Mouse (Mus musculus): ENCODE measurements around the gene Ski. TPM values are rescaled to one million over a fixed set of nuclear protein-coding genes. Genes with fewer than 3 reads are reported as not detected.
A peak's percentile ranks its signal among the peaks of the same experiment; 100 is the strongest.

Ski gene
- total RNA-seq, 2 experiments from 2014 or later = 113 to 119 TPM

DNA sequence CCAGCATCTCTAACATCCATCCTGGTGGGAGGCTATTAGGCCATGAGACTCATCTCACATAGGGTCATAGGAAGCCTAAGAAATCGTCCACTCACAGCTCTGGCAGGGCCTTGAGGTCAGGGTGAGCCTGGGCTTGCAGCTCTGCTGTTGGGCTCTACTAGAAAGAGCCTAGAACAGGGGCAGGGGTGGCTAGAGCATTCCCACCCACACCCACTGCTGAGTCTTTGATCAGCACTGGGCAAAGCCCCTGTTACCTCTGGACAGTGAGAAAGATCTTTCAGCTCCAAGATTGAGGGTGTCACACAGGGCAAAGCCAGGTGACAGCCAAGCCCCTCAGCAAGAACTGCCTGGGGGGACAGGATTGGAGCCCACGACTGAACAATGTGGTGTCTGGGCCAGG, 79.0 kb downstream of the Ski start:
- DNase-seq (ENCODE audit: low spot score in 2 of 2) = no peak
- intact Hi-C loops (cut with DNase I) = no loop called here

DNA sequence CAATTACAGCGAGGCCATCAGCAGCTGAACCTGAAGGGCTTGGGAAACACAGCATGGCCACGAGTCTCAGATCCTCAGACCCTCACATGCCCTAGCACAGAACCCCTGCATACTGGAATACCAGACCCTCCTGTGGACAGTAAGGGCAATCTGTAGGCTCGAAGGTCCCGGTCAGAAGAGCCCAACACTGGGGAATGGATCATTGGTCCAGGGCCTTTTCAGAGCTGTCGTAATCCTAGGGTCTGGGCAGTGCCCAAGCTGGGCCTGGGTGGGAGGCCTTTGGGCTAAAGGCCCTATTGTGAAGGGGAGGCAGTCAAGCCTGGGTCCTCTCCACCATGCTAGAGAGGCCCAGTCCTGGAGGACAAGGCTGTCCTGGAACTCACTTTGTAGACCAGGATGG, 79.6 kb downstream of the Ski start:
- DNase-seq (ENCODE audit: low spot score in 2 of 2) = no peak
- intact Hi-C loops (cut with DNase I) = no loop called here

DNA sequence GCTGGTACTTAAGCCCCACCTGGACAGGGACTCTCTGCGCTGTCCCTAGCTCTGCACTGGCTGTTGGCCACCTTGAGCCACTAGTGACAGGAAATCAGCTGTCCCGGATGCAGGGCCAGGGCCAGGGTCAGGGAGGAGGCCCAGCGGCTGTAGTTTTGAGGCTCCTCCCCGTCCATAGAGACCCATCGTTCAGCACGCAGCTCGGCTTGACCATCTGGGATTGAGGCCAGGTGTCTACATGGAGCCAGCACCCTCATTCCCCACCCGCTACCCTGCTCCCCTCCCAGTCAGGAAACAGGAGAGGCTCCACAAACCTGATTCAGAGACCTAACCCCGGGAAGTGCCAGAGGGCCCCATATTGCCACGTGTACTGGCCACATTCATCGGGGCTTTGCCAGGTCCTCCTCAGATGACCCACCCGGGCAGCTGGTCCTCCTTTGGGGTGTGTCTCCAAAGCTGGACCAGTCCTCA, 81.6 kb downstream of the Ski start:
- no peak for DNase-seq (ENCODE audit: low spot score in 2 of 2)
- intact Hi-C loops (cut with DNase I) = no loop called here

DNA sequence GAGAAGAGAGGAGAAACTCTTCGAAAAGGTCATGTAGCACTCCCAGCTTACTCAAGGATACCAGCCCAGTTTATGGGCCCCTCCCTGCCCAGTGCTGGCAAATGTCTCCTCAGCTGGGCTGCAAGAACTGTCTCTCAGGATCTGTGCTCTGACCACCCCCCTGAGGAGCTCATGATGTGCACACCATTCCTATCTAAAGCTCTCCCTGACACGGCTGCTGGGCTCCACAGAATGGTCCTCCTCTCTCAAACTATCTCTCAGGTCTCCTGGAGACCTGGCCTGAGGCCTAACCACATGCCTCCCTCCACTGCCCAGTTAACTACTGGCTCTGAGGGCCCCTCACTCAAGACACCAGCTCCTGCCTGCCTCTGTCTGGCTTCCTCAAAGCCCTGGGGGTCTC, 82.2 kb downstream of the Ski start:
- intact Hi-C loops (cut with DNase I) = no loop called here
- DNase-seq (ENCODE audit: low spot score in 2 of 2) = no peak

DNA sequence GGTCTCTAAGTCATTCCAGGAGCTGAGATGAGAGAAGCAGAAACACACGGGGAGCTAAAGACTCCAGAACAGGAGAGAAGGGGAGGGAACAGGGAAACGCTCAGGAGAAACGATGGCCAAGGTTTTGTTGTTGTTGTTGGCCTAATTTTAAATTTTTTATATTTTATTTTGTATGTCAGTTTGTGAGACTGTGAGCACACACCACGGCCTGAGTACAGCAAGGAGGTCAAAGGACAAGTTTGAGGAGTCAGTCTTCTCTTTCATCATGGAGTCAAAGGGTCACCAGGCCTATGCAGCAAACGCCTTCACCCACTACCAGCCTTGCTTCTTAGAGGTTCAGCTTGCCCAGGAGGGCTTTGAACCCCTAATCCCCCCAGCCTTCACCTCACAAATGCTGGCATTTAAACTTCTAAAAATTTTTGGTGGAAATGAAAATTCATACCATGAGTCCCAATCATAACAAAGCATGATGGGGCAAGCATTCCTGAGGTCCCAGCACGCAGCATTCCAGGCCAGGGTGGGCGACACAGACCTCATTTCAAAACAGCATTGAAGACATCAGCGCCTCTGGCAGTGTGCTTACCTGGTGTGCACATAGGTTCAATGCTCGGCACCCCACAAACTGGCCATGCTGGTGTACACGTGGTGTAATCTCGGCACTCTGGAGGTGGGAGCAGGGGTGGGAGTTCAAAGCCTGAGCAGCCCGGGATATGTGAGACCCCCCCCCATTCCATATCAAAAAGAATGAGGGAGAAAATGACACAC, 82.9 kb downstream of the Ski start:
- DNase-seq (ENCODE audit: low spot score in 2 of 2) = no peak
- intact Hi-C loops (cut with DNase I) = no loop called here

DNA sequence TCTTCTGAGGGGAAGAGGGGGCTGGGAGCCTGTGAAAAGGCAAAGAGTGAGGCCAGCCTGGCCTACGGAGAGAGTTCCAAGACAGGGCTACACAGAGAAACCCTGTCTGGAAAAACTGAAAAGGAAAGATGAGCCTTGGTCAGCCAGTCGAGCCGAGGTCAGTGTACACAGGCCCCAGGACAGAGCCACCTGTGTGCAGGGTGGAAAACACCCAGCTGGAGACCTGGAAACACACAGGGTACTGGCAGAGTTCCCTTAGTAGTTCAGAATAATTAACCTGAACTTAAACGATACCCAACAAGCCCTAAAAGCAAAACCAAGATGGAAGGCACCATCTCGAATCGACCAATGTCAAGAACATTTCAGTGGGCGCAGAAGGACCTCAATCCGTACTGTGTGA, 83.9 kb downstream of the Ski start:
- intact Hi-C loops (cut with DNase I) = no loop called here
- no peak for DNase-seq (ENCODE audit: low spot score in 2 of 2)

DNA sequence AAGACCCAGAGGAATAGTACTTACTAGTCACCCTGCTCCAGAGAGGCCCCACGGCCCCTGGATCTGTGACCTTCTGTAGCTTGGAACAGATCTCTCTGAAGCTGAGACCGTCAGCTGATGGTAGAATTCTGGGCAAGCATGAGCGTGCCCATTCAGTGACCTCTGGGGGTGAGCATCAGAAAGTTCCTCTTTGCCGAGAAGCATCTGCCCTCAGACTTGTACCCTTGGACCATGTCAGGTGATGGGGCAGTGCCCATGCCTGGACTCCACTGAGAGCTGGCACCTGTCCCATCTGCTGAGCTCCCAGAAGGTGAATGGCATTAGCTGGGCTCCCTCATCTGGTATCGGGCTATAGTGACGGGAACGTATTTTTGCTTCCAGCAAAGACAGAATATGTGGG, 84.5 kb downstream of the Ski start:
- intact Hi-C loops (cut with DNase I) = no loop called here
- no peak for DNase-seq (ENCODE audit: low spot score in 2 of 2)

DNA sequence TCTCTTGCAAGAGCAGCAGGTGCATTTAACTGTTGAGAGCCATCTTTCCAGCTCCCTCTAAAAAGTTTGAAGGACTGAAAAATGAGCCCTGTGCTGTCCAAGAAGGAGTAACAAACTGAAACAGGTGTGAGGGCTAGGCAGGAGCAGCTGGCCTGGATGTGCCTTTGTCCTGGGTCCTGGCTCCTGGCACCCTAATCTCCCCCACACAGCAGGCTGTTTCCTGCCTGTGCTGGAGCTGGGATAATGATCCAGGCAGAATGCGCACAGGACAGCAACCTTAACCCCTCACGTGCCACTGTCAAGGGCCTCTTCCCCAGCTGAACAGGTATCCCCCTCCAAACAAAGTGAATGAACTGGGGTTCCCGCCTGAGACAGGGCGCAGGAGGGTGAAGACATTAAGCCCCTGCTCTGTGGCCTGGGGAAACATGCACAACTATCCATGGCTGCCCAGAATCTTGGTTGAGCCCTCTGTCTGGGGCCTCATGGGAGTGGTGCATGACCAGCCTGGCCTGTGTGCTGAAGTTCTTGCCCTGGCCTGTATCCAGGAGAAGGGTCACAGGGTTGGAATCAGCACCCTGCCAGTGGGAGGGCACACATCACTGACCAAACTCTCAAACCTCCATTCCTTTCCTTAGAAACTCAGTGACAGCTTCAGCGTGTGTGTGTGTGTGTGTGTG, 86.3 kb downstream of the Ski start:
- intact Hi-C loops (cut with DNase I) = no loop called here
- no peak for DNase-seq (ENCODE audit: low spot score in 2 of 2)

DNA sequence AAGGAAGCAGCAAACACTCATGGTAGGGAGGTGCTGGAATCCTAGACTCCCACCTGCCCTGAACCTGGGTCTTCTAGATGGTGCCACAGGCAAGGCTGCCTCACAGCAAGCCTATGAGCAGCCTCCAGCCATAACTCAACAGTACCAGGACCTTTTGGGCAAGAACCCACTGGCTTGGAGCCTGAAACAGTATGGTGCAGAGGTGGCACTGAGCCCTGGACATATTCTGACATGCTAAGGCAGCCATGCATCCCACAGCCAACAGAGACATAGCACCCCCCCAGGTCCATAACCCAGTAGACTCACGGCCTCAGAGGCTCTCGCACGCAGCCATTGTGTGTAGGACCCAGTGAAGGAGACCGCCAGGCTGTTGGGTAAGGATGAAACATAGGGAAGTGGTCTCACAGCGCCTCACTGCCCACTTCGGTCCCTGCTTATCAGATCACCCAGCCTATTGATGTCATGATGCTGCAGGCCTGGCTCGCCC, 87.7 kb downstream of the Ski start:
- no peak for DNase-seq (ENCODE audit: low spot score in 2 of 2)
- intact Hi-C loops (cut with DNase I) = no loop called here

DNA sequence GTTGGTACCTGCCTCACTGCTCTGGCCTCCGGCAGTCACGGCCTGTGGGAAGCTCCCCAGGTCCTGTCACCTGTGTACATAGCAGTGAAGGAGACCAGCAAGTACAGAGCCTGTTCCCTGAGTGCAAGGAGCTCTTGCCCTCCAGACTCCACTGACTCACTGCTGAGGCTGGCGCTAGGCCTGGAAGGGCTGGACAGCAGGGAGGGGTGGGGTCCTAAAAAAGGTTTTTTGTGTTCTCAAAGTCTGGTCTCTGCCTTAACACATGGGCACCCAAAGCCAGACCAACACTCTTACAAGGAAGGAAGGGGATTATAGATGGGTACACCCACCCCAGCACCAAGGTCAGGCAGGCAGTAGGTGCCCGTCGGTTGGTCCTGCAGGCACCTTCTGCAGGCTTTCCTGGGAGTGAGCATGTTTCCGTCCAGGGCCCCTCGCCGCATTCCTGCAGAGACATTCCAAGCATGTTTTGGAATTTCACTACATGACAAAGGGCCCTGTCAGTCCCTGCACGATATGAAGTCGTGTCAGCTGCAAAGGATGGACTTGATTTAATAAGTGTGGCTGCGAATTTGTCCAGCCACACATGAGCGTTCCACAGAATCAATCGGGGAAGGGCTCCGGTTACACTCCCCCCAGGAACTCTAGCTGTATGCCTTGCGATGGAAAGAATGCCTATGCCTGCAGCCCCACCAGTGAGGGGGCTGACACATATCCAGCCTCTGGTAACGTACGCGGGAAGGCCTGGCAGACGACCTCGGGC, 88.6 kb downstream of the Ski start:
- intact Hi-C loops (cut with DNase I) = no loop called here
- DNase-seq (ENCODE audit: low spot score in 2 of 2) = no peak

DNA sequence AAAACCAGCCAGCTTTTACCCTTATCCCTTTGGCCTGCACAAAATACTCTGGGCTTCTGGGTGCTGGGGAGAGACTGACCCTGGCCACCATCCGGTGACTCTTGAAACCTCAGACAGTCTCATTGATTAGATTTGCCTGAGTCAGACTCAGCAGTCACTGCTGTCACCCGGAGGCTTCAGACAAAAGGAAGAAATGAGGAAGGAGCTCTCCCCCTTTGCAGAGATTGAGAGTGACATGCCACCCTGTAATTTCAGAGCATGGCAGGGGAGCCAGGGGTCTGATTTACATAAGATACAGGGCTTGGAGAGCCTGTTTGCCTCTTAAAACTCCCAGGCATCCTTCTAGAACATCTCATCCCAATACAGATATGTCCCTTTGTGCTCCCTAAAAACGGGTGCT, 89.2 kb downstream of the Ski start:
- intact Hi-C loops (cut with DNase I) = no loop called here
- no peak for DNase-seq (ENCODE audit: low spot score in 2 of 2)

DNA sequence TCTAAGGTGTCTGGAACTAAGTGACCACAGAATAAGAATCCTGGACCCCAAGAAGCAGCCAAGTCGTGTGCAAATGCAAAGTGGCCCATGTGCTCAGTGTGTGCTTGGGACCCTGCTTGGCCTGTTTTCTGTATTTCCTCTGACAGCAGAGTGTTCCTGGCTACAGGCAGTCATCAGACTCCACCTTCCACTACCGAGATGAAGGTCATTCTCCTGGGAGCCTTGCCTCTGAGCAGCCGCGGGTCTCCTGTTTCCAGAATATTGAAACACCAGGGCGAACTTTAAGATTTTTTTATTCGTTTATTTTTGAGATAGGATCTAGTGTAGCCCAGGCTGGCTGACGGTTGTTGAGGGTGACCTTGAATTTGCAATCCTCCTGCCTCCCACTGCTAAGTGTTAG, 91.8 kb downstream of the Ski start:
- no peak for DNase-seq (ENCODE audit: low spot score in 2 of 2)
- intact Hi-C loops (cut with DNase I) = no loop called here

DNA sequence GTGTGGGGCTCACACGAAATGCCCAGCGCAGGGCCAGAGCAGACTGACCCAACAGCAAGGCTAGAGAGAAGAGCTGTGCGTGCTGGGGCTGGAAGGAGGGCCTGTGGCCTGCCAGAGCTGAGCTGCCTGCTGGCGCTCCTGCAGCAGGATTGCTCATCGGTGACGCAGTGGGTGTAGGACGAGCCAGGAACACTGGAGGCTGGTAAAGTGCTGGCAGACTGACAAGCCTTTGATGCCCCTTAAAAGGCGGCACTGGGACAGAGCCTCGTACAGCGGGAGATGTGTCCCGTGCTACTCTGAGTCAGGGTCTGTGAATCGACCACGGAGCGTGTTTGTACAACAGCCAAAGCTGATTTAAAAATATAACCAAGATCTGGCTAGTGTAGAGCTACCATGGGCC, 92.4 kb downstream of the Ski start:
- DNase-seq (ENCODE audit: low spot score in 2 of 2) = peak; percentile 91
- intact Hi-C loops (cut with DNase I) = loop anchor here (10.0 kb wide), 1 partner anchor 175 kb away; no protein-coding TSS in a partner anchor

DNA sequence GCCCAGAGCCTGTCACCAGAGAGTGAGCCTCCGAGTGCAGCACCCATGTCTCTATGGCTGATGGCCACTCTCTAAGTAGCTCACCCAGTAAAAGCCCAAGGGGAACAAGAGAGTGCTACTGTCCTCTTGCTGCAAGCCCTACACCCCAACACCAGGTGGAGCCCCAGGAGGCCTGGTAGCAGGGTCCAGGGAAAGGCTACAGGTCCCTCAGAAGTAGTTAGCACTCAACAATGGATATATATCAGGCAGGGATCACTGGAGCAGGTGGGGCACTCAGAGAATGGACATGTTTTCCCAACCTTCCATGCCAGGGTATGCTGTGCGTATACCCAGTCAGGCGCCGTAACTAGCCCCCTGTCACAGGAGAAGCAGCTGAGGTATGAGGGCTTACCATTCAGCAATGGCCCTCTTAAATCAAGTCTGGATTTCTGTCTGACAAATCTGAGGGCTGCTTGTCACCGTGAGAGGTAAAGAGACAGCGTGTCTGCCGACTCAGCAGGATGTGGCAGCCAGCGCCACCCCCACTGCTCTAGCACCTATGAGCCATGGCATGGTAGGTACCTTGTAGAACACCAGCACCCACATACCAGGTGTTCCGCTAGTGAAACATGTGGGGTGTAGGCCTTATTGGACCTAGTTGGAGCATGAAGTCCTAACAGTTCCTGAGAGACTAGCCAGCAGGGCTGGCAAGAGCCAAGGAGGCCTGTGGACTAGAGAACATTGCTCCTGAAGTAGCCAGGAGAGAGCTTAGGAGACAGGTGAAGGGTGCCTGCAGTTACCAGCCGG, 93.1 kb downstream of the Ski start:
- peak; percentile 61 to 68 for DNase-seq (ENCODE audit: low spot score in 2 of 2)

DNA sequence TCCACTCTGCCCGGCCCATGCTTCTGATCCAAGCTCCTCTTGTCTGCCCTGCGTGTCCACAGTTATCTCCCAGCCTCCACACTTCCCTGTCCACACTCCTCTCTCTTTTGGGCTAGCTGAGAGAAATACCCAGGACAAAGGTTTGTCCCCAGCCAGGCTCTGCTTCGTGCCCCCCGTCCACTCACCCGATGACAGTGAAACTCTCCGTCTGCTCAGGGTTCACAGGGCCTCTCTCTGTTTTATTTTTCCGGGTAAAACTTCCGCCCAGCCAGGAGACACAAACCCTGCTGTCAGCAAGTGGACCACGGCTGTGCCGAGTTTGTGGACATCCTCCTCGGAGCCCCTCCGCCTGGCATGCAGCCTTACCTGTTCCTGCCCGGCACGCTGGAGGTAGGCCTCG, 94.0 kb downstream of the Ski start:
- intact Hi-C loops (cut with DNase I) = loop anchor here (10.0 kb wide), 1 partner anchor 176 kb away; no protein-coding TSS in a partner anchor
- no peak for DNase-seq (ENCODE audit: low spot score in 2 of 2)

More for the DNA sequence above, 93.1 kb downstream of the Ski start:
- intact Hi-C loops (cut with DNase I) = loop anchor here (10.0 kb wide), 1 partner anchor 175 kb away; no protein-coding TSS in a partner anchor

DNA sequence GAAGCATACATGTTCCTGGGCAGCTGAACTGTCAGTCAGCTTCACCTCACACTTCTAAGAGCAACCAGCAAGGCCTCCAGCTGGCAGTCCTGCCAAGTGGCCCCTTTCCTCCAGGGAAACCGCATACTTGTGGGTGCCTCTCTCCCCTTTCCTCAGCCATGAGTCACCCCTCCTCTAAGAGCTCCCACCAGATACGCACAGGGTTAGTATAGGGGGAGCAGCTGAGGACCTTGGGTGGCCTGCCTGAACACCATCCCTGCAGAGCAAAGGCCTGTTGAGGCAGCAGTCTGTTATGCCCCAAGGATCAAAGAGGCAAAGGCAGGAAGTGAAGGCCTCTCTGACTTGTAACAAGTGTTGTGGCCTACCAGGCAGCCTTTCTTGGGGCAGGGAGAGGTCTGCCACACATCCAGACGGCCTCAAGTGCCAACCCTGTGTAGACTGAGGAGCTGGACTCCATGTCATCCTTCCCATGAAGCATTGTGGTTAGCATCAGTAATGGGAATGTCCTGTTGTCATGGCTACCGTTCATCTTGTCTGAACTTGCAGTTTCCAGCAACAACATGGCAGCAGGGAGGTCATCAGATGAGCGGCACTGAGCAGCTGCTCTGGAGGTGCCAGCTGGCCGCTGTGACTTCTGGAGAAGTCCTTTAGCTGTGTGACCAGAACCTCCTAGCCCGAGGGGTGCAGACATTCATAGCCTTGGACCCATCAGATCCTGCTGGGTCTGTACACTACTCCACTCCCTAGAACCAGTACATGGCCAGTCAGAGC, 95.6 kb downstream of the Ski start:
- no peak for DNase-seq (ENCODE audit: low spot score in 2 of 2)
- intact Hi-C loops (cut with DNase I) = loop anchor here (10.0 kb wide), 1 partner anchor 178 kb away; no protein-coding TSS in a partner anchor

DNA sequence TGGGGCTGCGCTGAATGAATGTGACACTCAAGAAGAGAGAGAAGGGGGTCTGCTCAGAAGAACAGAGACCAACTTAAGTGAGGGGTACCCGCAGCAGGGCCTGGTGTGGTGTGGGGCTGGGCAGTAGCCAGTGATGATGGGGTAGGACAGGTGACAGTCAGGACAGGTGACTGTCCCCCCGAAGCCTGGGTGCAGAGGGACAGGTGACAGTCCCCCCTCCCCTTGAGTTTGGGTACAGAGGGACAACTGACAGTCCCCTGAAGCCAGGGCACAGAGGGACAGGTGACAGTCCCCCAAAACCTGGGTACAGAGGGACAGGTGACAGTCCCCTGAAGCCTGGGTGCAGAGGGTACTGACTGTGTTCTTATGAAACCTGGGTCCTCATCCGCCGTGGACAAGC, 96.2 kb downstream of the Ski start:
- DNase-seq (ENCODE audit: low spot score in 2 of 2) = no peak
- intact Hi-C loops (cut with DNase I) = loop anchor here (10.0 kb wide), 1 partner anchor 179 kb away; no protein-coding TSS in a partner anchor

DNA sequence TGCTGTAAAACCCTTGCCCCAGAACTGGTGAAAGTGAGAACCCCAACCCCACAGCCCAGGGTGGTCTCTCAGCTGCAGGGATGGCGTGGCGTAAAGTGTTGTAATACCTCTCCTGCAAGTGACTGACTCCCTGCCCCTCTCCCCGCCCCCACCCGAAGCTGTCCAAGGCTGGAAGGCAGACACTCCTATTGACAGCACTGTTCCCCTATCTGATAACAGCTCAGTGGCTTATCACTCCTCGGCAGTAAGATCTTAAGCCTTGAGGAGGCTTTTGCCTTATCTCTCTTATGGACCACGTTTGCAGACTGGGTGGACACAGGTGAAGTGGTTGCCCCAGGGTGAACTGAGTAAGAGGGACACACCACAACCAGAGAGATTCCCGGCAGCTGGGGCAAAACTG, 97.1 kb downstream of the Ski start:
- intact Hi-C loops (cut with DNase I) = loop anchor here (10.0 kb wide), 1 partner anchor 179 kb away; no protein-coding TSS in a partner anchor
- no peak for DNase-seq (ENCODE audit: low spot score in 2 of 2)

Data from left cerebral cortex, postnatal 36 days (tissue).